Mouse (Mus musculus) B cell, adult 2 months (primary cell): ENCODE measurements around the gene Dcun1d2.

Experiments
- DNase-seq, 2 experiments: peaks; one replicate each; pipeline ENCODE4 v3.0.0; 2022

The Dcun1d2 gene

DNA sequence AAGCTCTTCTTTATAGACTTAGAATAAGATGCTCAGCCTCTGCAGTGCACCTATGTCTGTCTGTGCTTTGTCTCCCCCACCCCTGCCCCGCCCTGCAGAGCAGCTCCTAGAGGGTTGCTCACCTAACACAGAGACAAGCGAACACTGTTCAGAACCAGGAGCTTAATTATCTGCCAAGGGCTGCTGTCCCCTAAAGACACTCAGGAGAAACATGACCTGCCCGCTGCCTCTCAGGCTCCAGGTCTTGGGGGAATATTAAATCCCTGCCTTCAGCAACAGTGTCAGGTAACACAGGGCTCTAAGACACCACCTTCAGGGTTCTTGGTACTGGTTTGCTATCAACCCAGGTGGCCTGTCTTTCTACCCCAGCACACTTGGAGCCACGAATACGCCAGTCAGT lies 34.5 kb downstream of the Dcun1d2 start:
- no peak for DNase-seq

DNA sequence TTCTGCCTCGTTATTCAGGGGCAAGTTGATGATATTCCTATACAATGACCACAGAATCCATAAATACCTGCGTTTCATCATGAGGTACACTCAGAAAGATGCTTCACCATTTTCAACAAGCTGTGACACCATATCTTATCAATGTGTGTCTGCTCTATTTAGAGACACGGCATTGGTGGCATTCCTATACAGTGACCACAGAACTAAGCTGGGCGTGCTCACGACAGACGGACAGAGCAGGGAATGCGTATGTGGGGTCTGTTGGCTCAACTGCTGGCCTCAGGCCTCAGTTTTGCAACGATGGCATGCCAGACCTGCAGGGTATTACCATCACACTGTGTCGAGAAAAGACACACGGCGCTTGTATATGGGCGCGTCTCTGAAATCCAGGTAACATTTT lies 35.1 kb downstream of the Dcun1d2 start:
- no peak for DNase-seq

DNA sequence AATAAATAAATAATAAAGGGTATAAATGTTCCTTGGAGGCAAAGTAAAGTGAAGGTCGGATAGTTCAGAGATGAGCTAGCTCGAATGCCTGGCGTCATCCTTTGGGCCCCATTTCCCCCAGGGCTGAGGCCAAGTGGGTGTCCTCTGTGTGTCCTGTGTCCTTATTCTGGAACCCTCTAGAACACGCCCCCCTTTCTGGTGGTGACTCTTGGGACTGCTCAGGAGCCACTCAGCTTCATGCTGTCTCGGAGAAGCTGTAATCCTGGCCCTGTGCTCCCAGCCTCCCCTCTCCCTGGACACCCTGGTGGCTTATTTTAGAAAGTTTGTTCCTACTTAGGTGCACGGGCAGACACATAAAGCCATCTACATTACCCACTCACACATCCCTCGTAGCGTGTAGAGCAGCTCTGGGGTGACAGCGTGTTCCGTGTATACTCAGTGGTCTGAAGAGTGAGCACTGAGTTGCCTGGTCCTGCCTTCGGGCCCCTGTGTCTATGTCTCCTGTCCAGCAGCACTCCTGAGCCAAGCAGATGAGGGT lies 43.5 kb downstream of the Dcun1d2 start:
- no peak for DNase-seq

DNA sequence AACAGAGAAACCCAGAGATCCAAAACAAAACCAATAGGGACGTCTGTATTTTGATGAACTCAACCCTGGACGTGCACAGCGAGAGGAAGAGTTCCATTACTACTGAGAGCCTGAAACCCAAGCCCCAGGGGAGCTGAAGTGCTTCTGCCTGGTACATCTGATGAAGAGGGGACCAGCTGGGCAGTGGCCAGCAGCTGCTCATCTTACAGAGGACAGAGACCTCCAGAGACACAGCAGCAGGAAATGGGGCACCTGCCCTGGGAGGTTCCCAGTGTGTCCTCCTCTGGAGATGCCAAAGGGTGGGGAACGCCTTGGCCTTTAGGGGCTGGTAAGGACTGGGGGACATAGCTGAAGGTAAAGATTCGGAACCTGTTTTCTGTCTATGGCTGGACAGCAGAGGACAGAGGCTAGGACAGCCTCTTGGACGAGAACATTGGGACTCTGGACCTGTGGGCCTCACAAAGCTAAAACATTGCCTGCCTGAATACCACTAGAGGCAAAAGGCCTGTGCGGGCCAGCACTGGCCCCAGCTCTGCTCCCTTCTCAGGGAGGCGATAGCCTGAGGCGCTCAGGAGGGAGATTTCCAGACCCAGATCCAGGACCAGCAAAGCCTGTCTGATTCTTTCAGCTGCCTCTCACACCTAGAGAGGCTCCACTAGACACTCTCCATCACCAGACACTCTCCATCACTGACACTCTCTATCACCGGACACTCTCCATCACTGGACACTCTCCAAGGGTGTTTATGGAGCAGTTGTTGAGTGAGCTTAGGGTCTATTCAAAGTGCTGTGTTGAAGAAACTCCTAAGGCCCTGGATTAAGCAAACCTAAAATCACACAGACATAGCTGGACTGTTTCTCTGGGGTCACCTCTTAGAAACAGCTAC lies 44.7 kb downstream of the Dcun1d2 start:
- no peak for DNase-seq

DNA sequence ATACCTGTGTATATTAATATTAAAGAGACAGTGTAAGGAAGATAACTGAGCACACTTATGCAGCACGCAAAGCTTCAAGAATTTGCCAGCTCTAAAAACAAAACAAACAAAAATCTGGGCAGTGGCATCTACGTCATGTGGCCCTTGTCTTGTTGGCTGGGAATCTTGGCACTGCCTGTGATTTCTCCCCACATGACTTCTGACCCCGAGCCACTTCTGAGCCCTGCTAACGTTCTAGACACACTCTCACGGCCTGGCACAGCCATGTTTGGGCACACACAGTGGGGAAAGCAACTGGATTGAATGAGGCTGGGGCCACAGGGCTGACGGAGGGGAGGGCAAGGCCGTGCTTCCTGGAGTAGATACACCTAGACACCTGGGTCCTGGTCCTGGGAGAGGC lies 47.2 kb downstream of the Dcun1d2 start:
- no peak for DNase-seq

DNA sequence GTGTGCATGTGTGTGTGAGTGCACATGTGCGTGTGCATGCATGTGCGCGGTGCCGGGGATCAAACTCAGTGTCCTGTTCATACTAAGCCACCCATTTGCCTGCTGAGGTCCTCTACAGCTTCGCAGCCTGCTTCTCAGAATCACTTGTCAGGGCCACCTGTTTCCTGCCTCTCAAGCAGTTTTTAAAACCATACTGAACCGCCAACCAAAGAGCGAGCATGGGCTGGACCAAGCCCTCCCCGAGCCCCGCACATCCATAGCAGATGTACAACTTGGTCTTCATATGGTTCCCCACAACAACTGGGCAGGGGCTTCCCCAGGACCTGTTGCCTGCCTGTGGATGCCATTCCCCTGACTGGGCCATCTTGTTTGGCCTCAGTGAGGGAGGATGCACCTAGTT lies 47.9 kb downstream of the Dcun1d2 start:
- no peak for DNase-seq

DNA sequence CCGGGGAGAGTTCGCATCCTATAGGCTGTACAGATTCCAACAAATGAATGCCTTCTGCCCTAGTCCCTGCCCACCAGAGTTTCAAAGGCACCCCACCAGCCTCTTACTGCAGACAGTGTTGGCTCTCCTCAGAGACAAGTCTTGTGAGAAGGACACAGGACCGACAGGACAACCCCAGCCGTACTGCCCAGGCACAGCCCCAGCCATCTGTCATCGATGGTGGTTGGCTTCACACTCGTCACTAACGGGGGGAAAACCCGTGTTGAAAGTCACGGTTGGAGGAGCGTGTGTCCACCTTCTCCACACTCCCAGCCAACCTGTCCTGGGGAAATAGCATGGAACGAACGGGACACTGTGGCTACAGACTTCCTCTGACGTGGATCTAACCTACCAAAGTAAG lies 53.1 kb downstream of the Dcun1d2 start:
- DNase-seq = no peak

DNA sequence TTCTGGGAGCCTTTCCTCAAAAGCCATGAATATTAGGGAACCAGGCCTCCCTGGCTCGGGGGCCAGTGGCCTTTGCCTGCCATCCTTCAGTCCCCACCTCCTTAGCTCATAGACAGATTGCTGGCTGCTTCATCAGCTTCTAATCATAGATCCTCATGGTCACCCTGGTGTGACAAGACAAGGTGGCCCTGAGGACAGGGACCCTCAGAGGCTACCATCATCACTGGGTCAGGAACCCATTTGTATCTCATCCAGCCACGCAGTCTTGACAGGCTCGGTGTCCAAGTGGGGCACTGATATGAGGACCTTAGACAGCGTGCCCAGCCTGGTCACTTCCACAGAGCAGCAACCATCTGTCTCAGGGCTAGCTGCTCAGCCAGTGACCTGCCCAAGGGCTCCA lies 57.5 kb downstream of the Dcun1d2 start:
- no peak for DNase-seq

DNA sequence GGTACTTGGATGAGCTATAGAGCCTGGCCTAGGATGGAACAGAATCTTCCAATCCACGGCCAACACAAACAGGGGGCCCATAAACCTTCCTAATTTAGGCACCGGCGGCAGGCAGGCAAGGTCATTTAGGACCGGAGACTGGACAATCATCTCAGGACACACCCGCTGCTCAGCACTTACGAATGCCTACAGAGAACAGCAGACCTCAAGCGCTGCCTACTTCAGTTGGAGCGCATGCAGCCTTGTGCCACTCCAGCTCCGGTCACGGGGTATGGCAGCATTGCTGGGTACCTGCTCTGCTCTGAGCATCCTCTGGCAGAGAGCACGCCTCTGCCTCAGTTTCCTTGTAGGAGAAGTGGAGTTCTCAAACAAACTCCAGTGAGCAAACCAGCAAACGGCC lies 58.1 kb downstream of the Dcun1d2 start:
- DNase-seq = no peak

DNA sequence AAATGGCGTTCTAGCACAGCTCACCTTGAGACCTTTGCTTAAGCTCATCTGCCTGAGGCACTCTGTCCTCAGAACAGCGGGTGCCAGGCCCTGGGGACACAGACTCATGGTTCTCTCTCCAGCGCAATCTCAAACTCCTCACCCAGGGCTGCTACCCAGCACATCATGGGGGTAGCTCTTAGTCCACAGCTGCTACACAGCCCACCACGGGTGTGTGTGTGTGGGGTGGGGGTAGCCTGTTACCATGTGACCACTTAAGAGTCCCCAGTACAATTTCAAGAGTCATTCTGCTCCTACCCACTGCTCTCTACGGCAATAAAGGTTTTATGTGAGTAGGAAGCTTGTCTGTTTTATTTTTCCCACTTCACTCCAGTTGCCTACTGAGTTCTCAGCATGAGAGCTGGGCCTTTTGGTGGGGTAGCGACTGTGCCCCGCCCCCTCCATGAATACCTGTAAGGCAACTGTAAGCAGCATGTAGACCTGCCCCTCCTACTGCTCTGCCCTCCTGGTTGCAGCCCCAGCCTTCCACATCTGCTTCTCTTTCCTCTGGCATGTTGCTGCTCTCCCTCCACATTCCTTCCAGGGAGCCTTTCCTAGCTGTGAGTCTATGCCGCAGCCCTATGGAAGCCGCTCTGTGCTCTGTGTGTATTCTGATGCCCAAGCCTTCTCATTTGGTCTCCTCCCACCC lies 58.9 kb downstream of the Dcun1d2 start:
- no peak for DNase-seq

DNA sequence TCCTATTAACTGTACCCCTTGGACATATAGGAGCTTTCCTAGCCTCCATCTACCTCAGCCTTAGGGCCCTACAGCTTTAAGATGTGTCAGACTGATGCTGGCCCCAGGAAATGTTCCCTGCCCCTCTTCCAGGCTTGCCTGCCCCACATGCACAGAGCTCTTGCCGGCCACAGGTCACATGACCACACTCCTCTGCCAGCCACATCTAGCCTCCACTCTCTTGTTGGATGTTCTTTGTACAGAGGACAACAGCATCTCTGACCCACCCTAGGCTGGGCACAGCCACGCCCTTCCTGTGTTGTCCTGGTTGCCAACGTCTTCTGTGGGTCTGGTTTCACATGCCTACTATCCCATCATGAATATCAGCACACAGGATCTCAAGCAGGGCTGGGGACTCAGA lies 60.7 kb downstream of the Dcun1d2 start:
- DNase-seq = no peak

DNA sequence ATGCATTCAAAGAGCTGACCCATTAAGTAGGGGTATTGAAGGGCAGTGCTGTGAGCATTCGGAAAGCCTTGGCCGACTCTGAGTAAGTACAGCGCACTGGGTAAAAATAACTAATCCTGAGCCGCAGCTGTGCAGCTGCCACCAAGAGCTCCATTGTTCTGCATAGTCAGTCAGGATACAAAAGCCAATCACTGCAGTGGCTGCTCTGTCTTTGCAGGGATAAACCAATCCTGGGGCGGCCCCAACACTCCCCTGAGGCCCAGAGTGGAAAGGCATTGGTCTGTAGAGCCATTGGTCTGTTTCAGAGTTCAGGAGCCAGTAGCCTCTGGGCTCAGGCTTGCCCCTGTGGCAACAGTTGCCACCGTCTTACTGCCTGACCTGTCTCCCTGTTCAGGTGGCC lies 61.6 kb downstream of the Dcun1d2 start:
- DNase-seq = no peak

DNA sequence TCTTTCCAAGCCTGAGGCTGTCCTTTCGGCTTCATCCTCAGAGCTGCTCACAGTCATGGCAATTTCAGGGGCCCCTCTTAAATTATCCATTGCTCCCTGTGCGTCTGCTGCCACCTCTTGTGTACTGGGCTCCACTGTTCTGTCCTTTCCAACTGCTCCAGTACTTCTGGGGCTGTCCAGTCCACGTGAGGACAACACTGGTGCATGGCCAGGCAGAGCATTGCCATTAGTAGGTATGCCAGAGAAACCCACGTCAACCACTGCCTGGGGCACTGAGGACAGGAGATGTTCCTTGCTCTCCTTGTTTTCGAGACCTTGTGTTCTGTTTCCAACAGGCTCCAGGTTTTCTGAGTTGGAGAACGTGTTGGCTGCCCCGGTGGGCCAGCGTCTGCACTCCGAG lies 63.5 kb downstream of the Dcun1d2 start:
- DNase-seq = no peak

DNA sequence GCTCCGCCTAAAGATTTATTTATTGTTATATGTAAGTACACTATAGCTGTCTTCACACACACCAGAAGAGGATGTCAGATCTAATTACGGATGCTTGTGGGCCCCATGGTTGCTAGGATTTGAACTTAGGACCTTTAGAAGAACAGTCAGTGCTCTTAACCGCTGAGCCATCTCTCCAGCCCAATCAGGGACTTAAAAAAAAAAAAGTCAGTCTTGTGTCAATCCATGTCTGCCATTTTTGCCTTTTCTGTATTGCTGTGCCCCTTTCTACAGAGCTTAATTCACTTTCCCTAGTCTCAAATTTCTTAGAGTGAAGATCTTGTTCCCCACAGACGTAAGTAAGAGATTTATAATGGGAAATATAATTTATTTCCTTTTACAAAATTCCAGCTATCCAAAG lies 69.5 kb downstream of the Dcun1d2 start:
- no peak for DNase-seq

DNA sequence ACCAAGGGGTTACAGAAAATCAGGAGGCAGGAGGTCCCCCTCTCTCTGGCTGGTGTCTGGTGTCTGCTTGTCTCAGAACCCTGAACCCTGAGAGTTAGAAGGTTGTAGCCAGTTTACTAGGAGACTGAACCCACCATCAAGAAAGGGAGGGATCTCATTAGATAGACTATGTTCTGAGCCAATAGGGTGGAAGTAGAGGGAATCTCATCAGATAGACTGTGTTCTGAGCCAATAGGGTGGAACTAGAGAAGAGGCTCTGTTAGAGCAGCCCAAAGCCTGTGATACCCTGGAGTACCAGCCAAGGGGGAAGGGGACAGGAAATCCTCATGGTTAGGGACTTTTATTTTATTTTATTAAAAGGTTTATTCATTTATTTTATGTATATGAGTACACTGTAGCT lies 69.9 kb downstream of the Dcun1d2 start:
- no peak for DNase-seq

DNA sequence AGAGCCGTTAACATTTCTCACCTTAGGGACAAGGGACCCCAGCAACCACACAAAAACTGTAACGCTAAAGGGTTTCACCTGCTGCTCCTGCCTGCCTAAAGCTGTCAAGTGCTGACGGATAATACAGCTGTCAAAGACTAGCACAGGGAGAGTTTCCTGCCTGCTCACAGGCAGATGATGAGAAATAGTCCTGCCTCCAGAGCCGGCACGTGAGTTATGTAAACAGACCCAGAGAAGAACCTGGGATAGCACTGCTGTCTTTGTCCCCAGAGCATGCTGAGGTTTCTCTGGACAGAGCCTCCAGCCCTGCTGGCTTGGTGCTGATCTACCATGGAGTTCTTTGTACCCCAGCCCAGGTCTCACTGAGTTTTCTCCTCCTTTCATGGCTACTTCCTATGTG lies 70.8 kb downstream of the Dcun1d2 start:
- no peak for DNase-seq

DNA sequence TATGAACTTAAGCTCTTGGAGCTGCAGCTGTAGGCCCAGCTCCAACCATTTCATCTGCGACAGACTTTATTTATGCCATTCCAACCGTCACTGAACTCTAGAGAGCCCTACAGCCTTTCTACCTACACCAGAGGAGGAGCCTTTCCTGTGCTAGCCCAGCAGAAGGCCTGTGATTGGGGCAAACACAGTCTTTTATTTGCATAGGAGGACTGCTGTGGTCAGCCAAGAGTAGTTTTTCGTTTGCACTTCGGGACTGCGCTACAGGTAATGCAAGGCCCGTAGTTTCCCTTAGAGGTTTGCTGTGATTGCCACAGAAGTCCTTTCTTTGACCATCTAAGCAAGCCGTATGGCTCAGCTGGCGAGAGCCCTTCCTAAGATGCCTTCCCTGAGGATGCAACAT lies 71.5 kb downstream of the Dcun1d2 start:
- DNase-seq = no peak

DNA sequence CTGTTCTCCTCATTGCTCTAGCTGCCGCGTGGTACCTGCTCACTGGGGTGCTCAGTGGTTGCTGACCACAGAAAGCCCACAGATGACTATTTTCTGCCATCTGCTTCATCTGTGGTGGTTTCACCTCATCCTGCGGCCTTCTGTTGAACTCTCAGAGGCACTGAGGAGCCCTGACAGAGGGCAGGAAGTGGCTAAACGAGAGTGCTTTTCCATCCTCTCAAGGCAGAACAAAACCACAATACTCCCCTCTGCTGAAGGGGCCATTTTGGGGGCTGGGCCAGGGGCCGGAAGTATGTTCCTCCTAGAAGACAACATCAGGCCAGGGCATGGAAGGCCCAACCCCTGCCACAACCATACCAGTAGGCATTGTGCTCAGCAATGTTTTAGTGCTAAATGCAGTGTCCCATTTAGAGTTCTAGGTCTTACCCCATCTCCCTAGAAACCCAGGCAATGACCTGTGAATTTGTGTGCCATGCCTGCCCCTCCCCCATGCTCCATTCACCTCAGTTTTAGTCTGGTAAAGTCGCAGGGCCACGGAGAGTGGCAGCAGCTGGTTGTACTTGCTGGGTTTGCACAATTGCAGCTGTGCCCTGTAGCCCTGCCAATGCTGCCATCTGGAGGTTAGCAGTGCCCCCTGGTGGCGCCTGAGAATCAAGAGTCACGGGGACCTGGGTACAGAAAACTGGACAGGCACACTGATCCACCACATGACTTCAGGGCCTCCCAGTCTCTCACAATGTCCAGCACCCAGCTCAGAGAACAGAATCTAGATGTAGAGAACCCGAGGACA lies 74.3 kb downstream of the Dcun1d2 start:
- peak; percentile 81 to 84 for DNase-seq

DNA sequence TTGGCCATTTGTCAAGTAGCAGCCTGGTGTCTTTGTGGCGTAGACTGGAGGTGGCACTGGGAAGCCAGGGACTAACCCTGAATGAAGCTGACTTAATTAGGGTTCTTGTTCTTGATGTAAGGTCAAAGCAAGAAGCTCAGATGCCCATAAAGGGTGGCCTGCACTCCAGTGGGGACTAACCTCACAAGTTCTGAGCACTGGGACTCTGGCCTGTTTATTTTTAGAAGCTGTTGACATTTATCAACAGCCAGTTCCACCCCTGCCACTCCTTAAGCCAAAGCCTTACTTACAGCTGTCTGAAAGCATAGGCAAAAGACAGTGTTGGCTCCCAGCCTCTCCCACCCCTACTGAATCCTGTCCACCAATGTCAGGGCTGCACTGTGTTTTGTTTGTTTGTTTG lies 78.2 kb downstream of the Dcun1d2 start:
- no peak for DNase-seq

DNA sequence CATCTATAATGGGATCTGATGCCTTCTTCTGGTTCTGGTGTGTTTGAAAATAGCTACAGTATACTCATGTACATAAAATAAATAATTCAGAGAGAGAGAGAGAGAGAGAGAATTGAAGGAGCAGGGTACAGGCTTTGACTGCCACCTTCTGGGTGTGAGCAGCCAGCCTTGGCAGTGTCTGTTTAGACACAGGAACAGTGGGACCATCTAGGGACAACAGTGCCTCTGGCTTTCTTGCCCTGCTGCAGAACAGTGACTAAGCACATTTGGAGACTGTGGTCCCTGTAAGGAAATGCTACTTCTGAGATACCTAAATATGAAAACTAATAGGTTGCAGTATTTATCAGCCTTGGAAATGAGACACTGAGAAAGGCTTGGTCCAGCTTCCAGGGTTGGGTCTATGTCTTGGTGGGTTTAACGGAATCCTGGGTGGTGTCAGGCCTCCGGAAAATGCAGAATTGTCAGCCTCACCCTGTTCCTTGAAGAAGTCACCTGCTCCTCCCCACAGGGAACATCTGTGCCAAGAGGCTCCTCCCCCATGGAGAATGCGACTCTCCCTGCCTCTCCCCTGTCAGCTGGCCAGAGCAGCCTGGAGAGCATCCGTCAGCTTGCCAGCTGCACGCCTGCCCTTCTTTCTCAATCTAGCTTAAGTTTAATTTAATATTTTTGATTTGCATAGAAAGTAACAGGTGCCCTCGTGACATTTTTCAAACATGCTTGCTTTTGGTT lies 79.1 kb downstream of the Dcun1d2 start:
- DNase-seq = no peak

DNA sequence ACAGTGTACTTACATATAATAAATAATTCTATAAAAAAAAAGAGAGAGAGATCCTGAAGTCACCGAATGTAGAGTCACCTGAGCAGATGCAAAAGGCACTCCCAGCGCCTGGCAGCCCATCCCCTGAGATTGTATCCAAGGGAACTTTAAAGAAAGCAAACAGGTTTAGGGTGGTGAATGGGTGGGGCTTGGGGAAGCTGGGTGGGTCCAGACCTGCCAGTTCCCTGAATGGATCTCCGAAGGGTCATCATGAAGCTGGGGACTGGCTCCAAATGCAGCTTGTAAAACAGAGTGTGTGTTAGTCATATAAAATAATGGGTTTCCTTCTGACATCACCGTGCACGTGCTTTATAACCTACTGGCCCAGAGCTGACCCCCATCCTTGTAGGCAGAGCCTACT lies 81.6 kb downstream of the Dcun1d2 start:
- no peak for DNase-seq
